Mouse (Mus musculus) CH12.LX (cell line): ENCODE measurements around the gene Gm10160. TPM values are rescaled to one million over a fixed set of nuclear protein-coding genes. Genes with fewer than 3 reads are reported as not detected.

ENCODE experiments used
- DNase-seq: peaks from one replicate; pipeline ENCODE4 v3.0.0-alpha.2; 2013; ENCODE audit errors: extremely low read depth
- H3K27ac ChIP-seq: 2 replicates; pipeline ENCODE4 v1.5.1; 2012; ENCODE audit warnings: low read depth, mild to moderate bottlenecking, control low read depth, moderate library complexity; ENCODE audit not compliant: insufficient read depth
- H3K27me3 ChIP-seq: replicated peaks from 2 replicates; pipeline ENCODE3; 2012; ENCODE audit warnings: inconsistent platforms
- H3K36me3 ChIP-seq, 2 experiments: replicated peaks in 1 of 2; 2 replicates each; pipeline versions ENCODE3 to v1.6.1; 2012; ENCODE audit warnings: inconsistent platforms in 1 of 2, low read length in 1 of 2, mild to moderate bottlenecking in 1 of 2, mixed read lengths in 1 of 2, moderate library complexity in 1 of 2; ENCODE audit not compliant: control insufficient read depth in 1 of 2, insufficient read depth in 1 of 2
- H3K4me1 ChIP-seq, 2 experiments: 2 replicates each; pipeline ENCODE4 v1.6.1; 2012; ENCODE audit warnings: inconsistent platforms in 1 of 2, moderate library complexity in 1 of 2; ENCODE audit not compliant: insufficient read depth in 2 of 2, control insufficient read depth in 1 of 2
- H3K4me2 ChIP-seq: 2 replicates; pipeline ENCODE4 v1.6.1; 2012; ENCODE audit warnings: low read depth, mild to moderate bottlenecking, control low read depth; ENCODE audit not compliant: poor library complexity, insufficient read depth, severe bottlenecking
- H3K4me3 ChIP-seq, 3 experiments: fragments of 150-350 bp in 1 of 3; sonication (generic) in 1 of 3; replicated peaks in 1 of 3; 2 replicates each; pipeline versions ENCODE3 to v1.5.1; 2011 to 2012; ENCODE audit warnings: low read depth in 2 of 3, low read length in 2 of 3, mild to moderate bottlenecking in 2 of 3, moderate library complexity in 2 of 3, control low read depth in 1 of 3, improper control_type of control experiment in 1 of 3, inconsistent platforms in 1 of 3, mixed read lengths in 1 of 3; ENCODE audit not compliant: poor library complexity in 1 of 3
- H3K79me2 ChIP-seq: replicated peaks from 2 replicates; pipeline ENCODE4 v1.6.1; 2012; ENCODE audit warnings: mild to moderate bottlenecking, moderate library complexity; ENCODE audit not compliant: control insufficient read depth, poor library complexity, insufficient read depth, severe bottlenecking; ENCODE audit errors: extremely low read depth
- H3K9ac ChIP-seq: 2 replicates; pipeline ENCODE4 v1.6.1; 2012; ENCODE audit warnings: low read depth, mild to moderate bottlenecking, control low read depth, moderate library complexity; ENCODE audit not compliant: insufficient read depth
- H3K9me3 ChIP-seq: replicated peaks from 2 replicates; pipeline ENCODE3; 2012; ENCODE audit warnings: low read length, inconsistent platforms, mixed read lengths
- CTCF ChIP-seq, 2 experiments: IDR thresholded peaks in 1 of 2; conservative IDR thresholded peaks in 1 of 2; 2 replicates each; pipeline ENCODE4 v1.5.1; 2011 to 2012; ENCODE audit warnings: low read depth in 2 of 2, low read length in 2 of 2, improper control_type of control experiment in 1 of 2, inconsistent platforms in 1 of 2, mild to moderate bottlenecking in 1 of 2, moderate library complexity in 1 of 2
- E2F4 ChIP-seq: IDR thresholded peaks from 2 replicates; pipeline ENCODE4 v1.6.1; 2011; ENCODE audit warnings: low read depth, low read length, improper control_type of control experiment; ENCODE audit not compliant: insufficient replicate concordance
- ELF1 ChIP-seq: IDR thresholded peaks from 2 replicates; pipeline ENCODE4 v1.6.1; 2014; ENCODE audit warnings: low read depth, mild to moderate bottlenecking, inconsistent platforms, low read length, improper control_type of control experiment
- EP300 ChIP-seq: IDR thresholded peaks from 2 replicates; pipeline ENCODE4 v1.6.1; 2011; ENCODE audit warnings: low read length, improper control_type of control experiment
- ETS1 ChIP-seq: conservative IDR thresholded peaks from 2 replicates; pipeline ENCODE4 v1.6.1; 2012; ENCODE audit warnings: low read depth, mild to moderate bottlenecking, inconsistent platforms, low read length, improper control_type of control experiment, moderate library complexity
- GABPA ChIP-seq: IDR thresholded peaks from 2 replicates; pipeline ENCODE4 v1.6.1; 2012; ENCODE audit warnings: low read depth, low read length, improper control_type of control experiment, inconsistent platforms; ENCODE audit not compliant: insufficient replicate concordance
- IRF4 ChIP-seq: IDR thresholded peaks from 2 replicates; pipeline ENCODE4 v1.6.1; 2014; ENCODE audit warnings: low read depth, mild to moderate bottlenecking, inconsistent platforms, low read length, improper control_type of control experiment
- JUN ChIP-seq: IDR thresholded peaks from 2 replicates; pipeline ENCODE4 v1.6.1; 2011; ENCODE audit warnings: low read depth, mild to moderate bottlenecking, low read length, improper control_type of control experiment, moderate library complexity; ENCODE audit not compliant: insufficient read depth
- JUND ChIP-seq: conservative IDR thresholded peaks from 2 replicates; pipeline ENCODE4 v1.6.1; 2011; ENCODE audit warnings: low read depth, low read length, improper control_type of control experiment
- MAX ChIP-seq: IDR thresholded peaks from 2 replicates; pipeline ENCODE4 v1.6.1; 2011; ENCODE audit warnings: low read length, improper control_type of control experiment
- MXI1 ChIP-seq: IDR thresholded peaks from 2 replicates; pipeline ENCODE4 v1.6.1; 2011; ENCODE audit warnings: mild to moderate bottlenecking, low read depth, low read length, improper control_type of control experiment
- NELFE ChIP-seq: IDR thresholded peaks from 2 replicates; pipeline ENCODE4 v1.6.1; 2011; ENCODE audit warnings: low read depth, low read length, improper control_type of control experiment
- NRF1 ChIP-seq: IDR thresholded peaks from 2 replicates; pipeline ENCODE4 v1.6.1; 2014; ENCODE audit warnings: low read depth, mild to moderate bottlenecking, inconsistent platforms, low read length, improper control_type of control experiment, moderate library complexity
- POLR2A ChIP-seq: IDR thresholded peaks from 2 replicates; pipeline ENCODE4 v1.6.1; 2011; ENCODE audit warnings: low read depth, mild to moderate bottlenecking, improper control_type of control experiment, low read length
- POLR2AphosphoS2 ChIP-seq: IDR thresholded peaks from 2 replicates; pipeline ENCODE4 v1.6.1; 2011; ENCODE audit warnings: low read depth, low read length, improper control_type of control experiment
- RAD21 ChIP-seq: IDR thresholded peaks from 2 replicates; pipeline ENCODE4 v1.6.1; 2011; ENCODE audit warnings: low read depth, mild to moderate bottlenecking, low read length, improper control_type of control experiment, moderate library complexity
- ZC3H11A ChIP-seq: IDR thresholded peaks from 2 replicates; pipeline ENCODE4 v1.6.1; 2012; ENCODE audit warnings: low read depth, mild to moderate bottlenecking, inconsistent platforms, low read length, improper control_type of control experiment
- dilution Hi-C: fragments of 300-500 bp; cut with MboI; formaldehyde crosslinking; loops from 2 replicates; pipeline ENCODE4 v1.14.3; 2020; ENCODE audit warnings: low sequenced_read_pairs; ENCODE audit not compliant: extremely low pct_unique_long_range_greater_than_20kb, extremely low pct_ligation_motif_present
- in situ Hi-C: fragments of 300-500 bp; cut with MboI; formaldehyde crosslinking; loops from 3 replicates; pipeline ENCODE4 v1.14.3; 2019; ENCODE audit warnings: low sequenced_read_pairs, low pct_ligation_motif_present, low pct_unique_long_range_greater_than_20kb, mixed read lengths
- polyA plus RNA-seq: library from polyadenylated mRNA; unstranded; fragments of >175 nt; gene quantifications from 2 replicates; pipeline ENCODE4 v1.2.1, GENCODE M21; 2012; ENCODE audit warnings: low read depth; ENCODE audit not compliant: insufficient read length
- total RNA-seq, 2 experiments: library from RNA; depleted of rRNA; stranded (reverse); fragments of 300-350 nt in 1 of 2; fragments of >200 nt in 1 of 2; gene quantifications; 2 replicates each; pipeline ENCODE4 v1.2.3; 2012 to 2014

The Gm10160 gene
- total and polyA plus RNA-seq, 3 experiments = not detected

DNA sequence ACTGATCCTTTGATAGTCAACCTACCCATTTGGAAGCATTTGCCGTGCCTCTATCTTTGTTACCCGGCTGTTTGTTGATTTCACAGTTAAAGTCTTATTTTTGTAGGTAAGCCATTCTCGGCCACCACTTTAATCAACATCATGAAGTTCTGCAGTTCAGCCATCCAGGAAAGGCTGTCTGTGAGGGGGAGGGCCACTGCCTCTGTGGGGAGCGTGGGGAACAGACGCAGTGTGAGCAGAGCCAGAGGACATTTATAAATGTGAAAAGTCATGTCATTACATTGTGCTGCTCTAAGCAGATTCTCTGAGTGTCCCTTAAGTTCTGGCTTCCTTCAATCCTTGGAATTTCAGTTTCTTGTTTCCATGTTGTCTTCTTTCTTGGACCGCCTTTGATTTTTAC is 5.4 kb downstream of the Gm10160 start:
- H3K27ac ChIP-seq = no peak overlapping the region; the same call in 1 of the 2 replicates
- in situ Hi-C loops (no loop called here), dilution Hi-C loops (no loop called here)

DNA sequence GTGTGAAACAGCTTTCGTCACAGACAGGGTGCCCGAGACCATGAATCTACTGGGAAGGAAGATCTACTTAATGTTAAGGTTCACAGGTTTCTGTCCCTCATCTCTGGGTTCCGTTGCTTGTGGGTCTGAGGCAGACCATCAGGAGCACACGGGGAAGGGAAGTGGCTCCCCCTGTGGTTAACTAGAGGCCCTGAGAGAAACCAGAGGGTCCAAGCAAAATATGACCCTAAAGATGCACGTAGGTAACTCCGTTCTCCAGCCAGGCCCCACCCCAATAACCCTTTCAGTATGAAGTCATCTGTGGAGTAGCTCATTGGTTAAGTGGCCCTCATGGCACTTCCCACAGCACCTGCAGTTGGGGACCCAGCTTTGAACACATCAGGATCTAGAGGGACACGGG is 6.0 kb downstream of the Gm10160 start:
- Histone ChIP-seq H3K79me2 (no peaks in the 10 kb centered on the region), H3K9ac (no peak overlapping the region), H3K4me3 (no peak overlapping the region), H3K27ac (peak overlapping the region; percentile 64; the same call in 1 of the 2 replicates), H3K36me3 (no peaks in the 10 kb centered on the region), H3K4me1 (peaks cover 4 to 25% of the 10 kb centered on the region in 2 experiments), H3K27me3 (no peaks in the 10 kb centered on the region)
- in situ Hi-C loops (no loop called here), dilution Hi-C loops (no loop called here)
- peak; percentile 74 for TF ChIP-seq JUN
- TF ChIP-seq POLR2A = peak; percentile 8; the same call in 1 of the 2 replicates
- TF ChIP-seq MAX = no peak
- TF ChIP-seq EP300 = no peak
- peak in 1 of 2 experiments; percentile 48; a peak in 2 of 4 replicates for TF ChIP-seq CTCF (conservative IDR thresholded peaks at IDR 0.05 in 1 of 2, IDR thresholded peaks at IDR 0.05 in 1 of 2; ENCODE audit: low read depth in 2 of 2, low read length in 2 of 2)
- peak; percentile 21 for TF ChIP-seq RAD21
- TF ChIP-seq, all 38 proteins: peak for 4
- H3K4me2 ChIP-seq = peak overlapping the region; percentile 92
- DNase-seq = peak; percentile 70
- no peaks in the 10 kb centered on the region for H3K9me3 ChIP-seq

More for the DNA sequence above, 5.4 kb downstream of the Gm10160 start:
- DNase-seq = no peak
- Histone ChIP-seq H3K4me2 (no peak overlapping the region), H3K4me3 (no peak overlapping the region), H3K27me3 (no peaks in the 10 kb centered on the region), H3K36me3 (no peaks in the 10 kb centered on the region), H3K9me3 (no peaks in the 10 kb centered on the region), H3K4me1 (peaks cover 4 to 25% of the 10 kb centered on the region in 2 experiments), H3K79me2 (no peaks in the 10 kb centered on the region), H3K9ac (no peak overlapping the region)
- no peak for TF ChIP-seq E2F4
- TF ChIP-seq IRF4 = no peak
- TF ChIP-seq NELFE = no peak
- no peak for TF ChIP-seq NRF1
- TF ChIP-seq JUN = no peak
- TF ChIP-seq ETS1 = no peak
- no peak for TF ChIP-seq MXI1
- no peak for TF ChIP-seq GABPA
- TF ChIP-seq CTCF (conservative IDR thresholded peaks at IDR 0.05 in 1 of 2, IDR thresholded peaks at IDR 0.05 in 1 of 2; ENCODE audit: low read depth in 2 of 2, low read length in 2 of 2) = no peak
- TF ChIP-seq JUND = no peak
- no peak for TF ChIP-seq ELF1
- no peak for TF ChIP-seq POLR2AphosphoS2
- no peak for TF ChIP-seq ZC3H11A
